Mouse (Mus musculus): ENCODE data around the gene Rps15.

Gene Rps15

DNA sequence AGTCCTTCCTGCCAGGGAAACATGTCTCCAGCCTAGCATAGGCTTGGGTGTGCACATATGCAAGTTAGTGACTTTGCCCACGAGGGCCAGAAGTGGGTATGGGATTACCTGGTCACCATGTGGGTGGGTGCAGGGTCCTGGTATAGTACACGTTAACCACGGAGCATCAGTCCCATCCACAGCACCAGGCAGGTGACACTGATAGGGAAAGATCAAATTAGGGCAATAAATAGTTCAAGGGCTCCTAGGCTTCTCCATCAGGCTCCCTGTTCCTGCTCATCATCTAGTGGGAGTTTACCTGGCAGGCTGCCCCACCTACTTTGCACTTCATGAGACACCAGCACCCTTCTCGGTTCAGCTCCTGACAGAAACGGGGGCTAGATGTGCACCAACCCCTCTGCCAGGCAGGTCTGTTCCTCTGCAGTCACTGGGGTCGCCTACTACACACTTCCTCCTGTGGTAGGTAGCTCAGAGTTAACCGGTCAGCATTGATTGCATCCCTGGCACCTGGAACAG lies 2.6 kb downstream of the Rps15 start:
- peak; percentile 73 for DNase-seq

- DNase-seq, result peak; percentile 88
Observed at GRCm38 (mm10) chr10:80295618-80296425, 3.6 kb downstream of the Rps15 start, which contains the start of gene Apc2. Gene Apc2 (plus strand): TSS chr10:80295977.

DNA sequence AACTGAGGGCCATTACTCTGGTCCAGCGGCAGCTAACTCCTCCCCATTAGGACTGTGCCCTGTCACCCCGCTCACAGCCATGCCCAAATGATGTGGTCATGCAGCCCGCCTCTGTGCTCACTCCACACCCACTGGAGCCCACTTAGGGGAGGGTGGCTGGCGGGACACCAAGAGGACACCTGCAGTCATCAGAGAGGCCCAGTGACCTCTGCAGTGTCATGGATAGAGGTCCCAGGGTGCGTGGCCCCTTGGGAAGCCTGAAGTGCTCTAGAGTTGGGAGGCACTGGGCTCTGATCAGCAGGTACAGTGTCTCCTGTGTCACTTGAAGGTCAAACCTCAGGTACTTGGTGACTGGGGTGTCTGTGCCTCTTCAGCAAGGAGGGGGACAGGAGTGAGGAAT lies 4.6 kb downstream of the Rps15 start:
- peak; percentile 73 for DNase-seq

- peak; percentile 72 for DNase-seq
Observed at GRCm38 (mm10) chr10:80297526-80298133, 5.4 kb downstream of the Rps15 start.

- peak; percentile 92 for DNase-seq
Observed at GRCm38 (mm10) chr10:80298571-80299281, 6.5 kb downstream of the Rps15 start.

- DNase-seq, result no peak
Observed at GRCm38 (mm10) chr10:80299301-80299700, 7.0 kb downstream of the Rps15 start.

- peak; percentile 57 for DNase-seq
Observed at GRCm38 (mm10) chr10:80299824-80300223, 7.6 kb downstream of the Rps15 start.

- peak; percentile 68 for DNase-seq
Observed at GRCm38 (mm10) chr10:80300672-80301181, 8.5 kb downstream of the Rps15 start.

DNA sequence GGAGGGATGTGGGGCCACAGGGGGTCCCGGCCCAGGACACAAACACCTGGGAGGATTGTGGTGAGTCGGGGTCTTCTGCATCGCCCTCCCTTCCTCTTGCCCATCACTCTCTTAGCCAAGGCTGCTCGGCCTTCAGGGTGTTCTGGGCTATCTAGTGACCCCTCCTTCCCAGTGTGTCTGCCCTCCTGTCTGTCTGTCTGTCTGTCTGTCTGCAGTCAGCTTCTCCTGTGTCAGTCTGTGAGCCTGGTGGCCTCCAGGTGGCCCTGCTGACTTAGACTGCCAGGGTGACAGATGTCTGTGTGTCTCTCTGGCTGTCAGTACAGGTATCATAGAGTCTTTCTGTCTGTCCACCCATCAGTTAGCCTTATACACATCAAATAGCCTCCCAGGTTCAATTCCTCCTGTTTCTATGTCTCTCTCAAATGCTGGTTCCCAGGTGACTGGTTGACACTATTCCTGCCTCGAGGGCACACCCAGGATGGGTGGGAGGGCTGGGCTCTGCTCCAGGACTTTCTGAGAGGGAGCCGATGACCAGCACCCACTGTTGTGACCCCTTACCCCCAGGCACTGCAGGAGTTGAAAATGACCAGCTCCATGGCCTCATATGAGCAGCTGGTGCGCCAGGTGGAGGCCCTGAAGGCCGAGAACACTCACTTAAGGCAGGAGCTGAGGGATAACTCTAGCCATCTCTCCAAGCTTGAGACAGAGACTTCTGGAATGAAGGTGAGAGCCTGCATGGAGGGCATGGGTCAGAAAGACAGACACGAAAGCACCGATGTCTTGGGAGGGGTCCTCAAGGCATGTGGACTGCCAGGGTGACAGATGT lies 9.2 kb downstream of the Rps15 start:
- peak; percentile 67 for DNase-seq

DNA sequence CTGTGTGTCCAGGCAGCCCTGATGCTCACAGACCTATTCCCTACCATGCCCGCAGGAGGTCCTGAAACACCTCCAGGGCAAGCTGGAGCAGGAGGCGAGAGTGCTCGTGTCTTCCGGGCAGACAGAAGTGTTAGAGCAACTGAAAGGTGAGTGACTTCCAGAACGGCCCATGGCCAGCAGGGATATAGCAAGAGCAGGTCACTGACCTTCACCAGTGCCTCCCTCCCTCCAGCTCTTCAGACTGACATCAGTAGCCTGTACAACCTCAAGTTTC lies 9.8 kb downstream of the Rps15 start:
- peak; percentile 61 for DNase-seq

DNA sequence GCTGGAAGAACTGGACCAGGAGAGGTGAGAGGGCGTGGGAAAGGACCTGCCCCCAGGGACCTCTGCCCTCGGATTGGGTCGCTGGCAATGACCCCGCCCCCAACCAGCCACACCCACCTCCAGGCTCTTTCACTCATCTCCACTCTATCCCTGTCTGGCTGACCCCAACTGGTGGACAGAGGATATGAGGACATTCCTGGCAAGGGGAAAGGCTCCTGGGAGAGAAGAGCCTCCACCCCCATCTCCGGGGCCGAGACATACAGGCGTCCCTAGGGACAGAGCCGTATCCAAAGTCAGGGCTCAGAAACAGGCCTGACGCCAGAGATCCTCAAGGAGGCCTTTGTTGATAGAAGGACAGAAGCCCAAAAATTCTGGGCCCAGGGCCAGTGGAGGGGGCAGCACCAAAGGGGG lies 10.2 kb downstream of the Rps15 start:
- peak; percentile 77 for DNase-seq

DNA sequence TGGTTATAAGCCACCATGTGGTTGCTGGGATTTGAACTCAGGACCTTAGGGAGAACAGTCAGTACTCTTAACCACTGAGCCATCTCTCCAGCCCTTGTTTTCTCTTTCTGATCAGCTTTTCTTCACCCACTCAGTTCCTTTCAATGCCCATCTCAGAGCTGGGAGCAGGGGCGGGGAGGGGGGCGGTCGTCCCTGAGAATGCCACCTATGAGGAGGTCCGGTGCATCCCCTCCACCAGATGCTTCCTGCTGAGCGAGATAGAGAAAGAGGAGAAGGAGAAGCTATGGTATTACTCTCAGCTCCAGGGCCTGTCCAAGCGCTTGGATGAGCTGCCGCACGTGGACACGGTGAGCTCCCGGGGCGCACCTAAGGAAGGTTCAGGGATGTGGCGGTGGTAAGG lies 12.2 kb downstream of the Rps15 start:
- no peak for DNase-seq

DNA sequence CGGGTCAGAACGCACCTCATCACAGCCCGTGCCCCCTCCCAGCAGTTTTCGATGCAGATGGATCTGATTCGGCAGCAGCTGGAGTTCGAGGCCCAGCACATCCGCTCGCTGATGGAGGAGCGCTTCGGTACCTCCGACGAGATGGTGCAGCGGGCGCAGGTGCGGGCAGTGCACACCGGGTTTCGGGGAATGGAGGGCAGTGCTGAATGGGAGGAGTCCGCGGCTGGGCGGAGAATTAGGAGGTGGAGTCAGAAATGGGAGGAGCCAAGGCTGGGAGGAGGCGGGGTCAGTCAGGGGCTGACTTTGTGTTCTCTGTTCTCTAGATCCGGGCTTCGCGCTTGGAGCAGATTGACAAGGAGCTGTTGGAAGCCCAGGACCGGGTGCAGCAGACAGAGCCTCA lies 12.6 kb downstream of the Rps15 start:
- no peak for DNase-seq

DNA sequence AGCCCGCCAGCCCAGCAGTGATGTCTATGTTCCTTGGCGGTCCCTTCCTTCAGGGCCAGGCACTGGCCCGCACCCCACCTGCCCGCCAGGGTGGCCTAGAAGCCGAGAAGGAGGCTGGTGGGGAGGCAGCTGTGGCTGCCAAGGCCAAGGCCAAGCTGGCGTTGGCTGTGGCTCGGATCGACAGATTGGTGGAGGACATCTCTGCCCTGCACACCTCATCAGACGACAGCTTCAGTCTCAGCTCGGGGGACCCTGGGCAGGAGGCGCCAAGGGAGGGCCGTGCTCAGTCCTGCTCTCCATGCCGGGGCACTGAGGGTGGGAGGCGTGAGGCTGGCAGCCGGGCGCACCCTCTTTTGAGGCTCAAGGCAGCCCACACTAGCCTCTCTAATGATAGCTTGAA lies 19.3 kb downstream of the Rps15 start:
- DNase-seq, result peak; percentile 55

GRCm38 (mm10) chr10:80312586-80313504 lies 20.6 kb downstream of the Rps15 start:
- DNase-seq, result peak; percentile 51

DNA sequence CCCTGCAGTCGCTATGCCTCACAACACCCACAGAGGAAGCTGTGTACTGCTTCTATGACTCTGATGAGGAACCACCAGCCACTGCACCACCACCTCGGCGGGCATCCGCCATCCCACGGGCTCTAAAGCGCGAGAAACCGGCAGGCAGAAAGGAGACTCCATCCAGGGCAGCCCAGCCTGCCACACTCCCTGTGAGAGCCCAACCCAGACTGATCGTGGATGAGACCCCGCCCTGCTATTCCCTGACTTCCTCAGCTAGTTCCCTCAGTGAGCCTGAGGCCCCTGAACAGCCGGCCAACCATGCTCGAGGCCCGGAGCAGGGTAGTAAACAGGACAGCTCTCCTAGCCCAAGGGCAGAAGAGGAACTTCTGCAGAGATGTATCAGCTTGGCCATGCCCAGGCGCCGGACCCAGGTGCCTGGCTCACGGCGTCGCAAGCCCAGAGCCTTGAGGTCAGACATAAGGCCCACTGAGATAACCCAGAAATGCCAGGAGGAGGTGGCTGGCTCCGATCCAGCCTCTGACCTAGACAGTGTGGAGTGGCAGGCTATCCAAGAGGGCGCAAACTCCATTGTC lies 21.5 kb downstream of the Rps15 start:
- DNase-seq, result peak; percentile 78

DNA sequence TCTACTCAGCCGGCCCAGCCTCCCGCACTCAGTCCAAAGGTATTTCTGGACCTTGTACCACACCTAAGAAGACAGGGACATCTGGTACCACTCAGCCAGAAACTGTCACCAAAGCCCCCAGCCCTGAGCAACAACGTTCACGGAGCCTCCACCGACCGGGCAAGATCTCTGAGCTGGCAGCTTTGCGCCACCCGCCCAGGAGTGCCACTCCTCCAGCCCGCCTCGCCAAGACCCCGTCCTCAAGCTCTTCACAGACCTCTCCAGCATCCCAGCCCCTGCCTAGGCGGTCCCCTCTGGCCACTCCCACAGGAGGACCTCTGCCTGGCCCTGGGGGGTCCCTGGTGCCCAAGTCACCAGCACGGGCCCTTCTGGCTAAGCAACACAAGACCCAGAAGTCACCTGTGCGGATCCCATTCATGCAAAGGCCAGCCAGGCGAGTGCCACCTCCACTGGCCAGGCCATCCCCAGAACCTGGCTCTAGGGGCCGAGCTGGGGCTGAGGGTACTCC lies 22.3 kb downstream of the Rps15 start:
- no peak for DNase-seq

DNA sequence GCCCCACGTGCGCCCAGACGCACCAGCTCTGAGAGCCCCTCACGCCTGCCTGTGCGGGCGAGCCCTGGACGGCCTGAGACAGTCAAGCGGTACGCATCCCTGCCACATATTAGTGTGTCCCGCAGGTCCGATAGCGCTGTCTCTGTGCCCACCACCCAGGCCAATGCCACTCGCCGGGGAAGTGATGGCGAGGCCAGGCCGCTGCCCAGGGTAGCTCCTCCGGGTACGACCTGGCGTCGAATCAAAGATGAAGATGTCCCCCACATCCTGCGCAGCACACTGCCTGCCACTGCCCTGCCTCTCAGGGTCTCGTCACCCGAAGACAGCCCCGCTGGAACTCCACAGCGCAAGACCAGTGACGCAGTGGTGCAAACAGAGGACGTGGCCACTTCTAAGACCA lies 23.1 kb downstream of the Rps15 start:
- no peak for DNase-seq

- DNase-seq, result peak; percentile 51
Observed at GRCm38 (mm10) chr10:80316359-80316781, 24.1 kb downstream of the Rps15 start.

GRCm38 (mm10) chr10:80317011-80317410 lies 24.8 kb downstream of the Rps15 start:
- no peak for DNase-seq

DNA sequence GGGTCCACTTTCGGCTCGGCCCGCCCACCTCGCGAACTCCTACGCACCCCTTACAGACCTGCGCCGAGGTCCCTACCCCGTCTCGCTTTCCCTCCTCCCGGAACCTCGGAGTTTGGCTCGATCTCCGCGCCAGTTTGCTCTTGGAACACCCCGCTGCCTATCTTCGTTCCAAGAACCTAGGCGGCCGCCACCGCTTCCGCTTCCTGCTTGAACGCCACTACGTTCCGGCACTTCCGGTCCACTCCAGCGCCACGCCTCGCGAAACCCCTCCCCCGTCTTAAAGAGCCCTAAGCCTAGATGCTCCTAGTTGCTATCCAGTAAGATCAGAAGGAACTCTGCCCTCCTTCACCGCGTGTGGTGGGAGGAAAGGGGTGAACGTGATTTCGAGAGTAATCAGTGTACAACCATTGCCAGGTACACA lies 28.1 kb downstream of the Rps15 start, which contains the start of gene 2310011J03Rik:
TSS of gene 2310011J03Rik (minus strand) at position 198 of the 421 bp plus-strand sequence.
- DNase-seq, result peak; percentile 91
